Mouse (Mus musculus) lung, embryonic 14.5 days (tissue): ENCODE measurements around the gene Grn. TPM values are rescaled to one million over a fixed set of nuclear protein-coding genes. Genes with fewer than 3 reads are reported as not detected.
A peak's percentile ranks its signal among the peaks of the same experiment; 100 is the strongest.

Source experiments
- ATAC-seq: fragments of 200-750 bp; cut with Nextera tagmentation; 2 replicates; pipeline ENCODE4 v1.8.0; 2017; ENCODE audit warnings: mild to moderate bottlenecking, moderate TSS enrichment, moderate library complexity; ENCODE audit not compliant: insufficient read depth
- DNase-seq: peaks from one replicate; pipeline ENCODE4 v3.0.0-alpha.2; 2015
- H3K27ac ChIP-seq: fragments of 300-500 bp; sonication (generic); 2 replicates; pipeline ENCODE4 v1.5.1; 2014; ENCODE audit warnings: low read depth, mild to moderate bottlenecking, moderate library complexity
- H3K27me3 ChIP-seq: fragments of 300-500 bp; sonication (generic); 2 replicates; pipeline ENCODE4 v1.6.1; 2014; ENCODE audit warnings: low read length, control low read depth; ENCODE audit not compliant: insufficient read depth
- H3K36me3 ChIP-seq: fragments of 300-500 bp; sonication (generic); 2 replicates; pipeline ENCODE4 v1.6.1; 2014; ENCODE audit warnings: control low read depth; ENCODE audit not compliant: insufficient read depth
- H3K4me1 ChIP-seq: fragments of 300-500 bp; sonication (generic); 2 replicates; pipeline ENCODE4 v1.6.1; 2014; ENCODE audit warnings: antibody characterized with exemption, control low read depth; ENCODE audit not compliant: insufficient read depth
- H3K4me2 ChIP-seq: fragments of 300-500 bp; sonication (generic); 2 replicates; pipeline ENCODE4 v1.6.1; 2014; ENCODE audit warnings: mild to moderate bottlenecking
- H3K4me3 ChIP-seq: fragments of 300-500 bp; sonication (generic); 2 replicates; pipeline ENCODE4 v1.5.1; 2014; ENCODE audit warnings: low read depth, low read length
- H3K9ac ChIP-seq: fragments of 300-500 bp; sonication (generic); 2 replicates; pipeline ENCODE4 v1.6.1; 2014
- H3K9me3 ChIP-seq: fragments of 300-500 bp; sonication (generic); 2 replicates; pipeline ENCODE4 v1.6.1; 2016; ENCODE audit warnings: low read depth, low read length, control low read depth
- CTCF ChIP-seq: IDR thresholded peaks from 2 replicates; pipeline ENCODE4 v1.5.1; 2016; ENCODE audit warnings: antibody characterized with exemption, low read depth
- WGBS: fragments of 180-500 bp; shearing (Covaris S2); extraction: QIAGEN DNeasy Blood & Tissue Kit; methylation state at CpG from one replicate; pipeline ENCODE4 v1.1.7; 2014; 5-methylcytosine and 5-hydroxymethylcytosine counted together
- polyA plus RNA-seq: library from polyadenylated mRNA; unstranded; fragments of >200 nt; fragmentation: Nextera tagmentation; extraction: Ambion mirVana; gene quantifications from 2 replicates; pipeline ENCODE4 v1.2.1, GENCODE M21; 2014

Grn gene
- polyA plus RNA-seq, 1 experiment from 2014 or later, result 113 TPM

- Histone ChIP-seq H3K4me1 (no peaks in the 10 kb centered on the region), H3K4me2 (no peak overlapping the region), H3K9ac (no peak overlapping the region), H3K4me3 (no peak overlapping the region), H3K27ac (no peak overlapping the region), H3K36me3 (no peaks in the 10 kb centered on the region), H3K9me3 (no peaks in the 10 kb centered on the region), H3K27me3 (no peaks in the 10 kb centered on the region)
- TF ChIP-seq CTCF, result no peak
- 56% methylated on average over 10 of the region's 10 CpGs for WGBS
- ATAC-seq, result no peak
- DNase-seq, result no peak
These were observed 14.9 kb upstream of the Grn start for GRCm38 (mm10) chr11:102415034-102415802.

- no peaks in the 10 kb centered on the region for H3K27me3 ChIP-seq
These were observed 13.0 kb upstream of the Grn start for GRCm38 (mm10) chr11:102417160-102417559.

GRCm38 (mm10) chr11:102418887-102419286 is 11.2 kb upstream of the Grn start:
- Histone ChIP-seq H3K4me1 (no peaks in the 10 kb centered on the region), H3K4me3 (no peak overlapping the region), H3K4me2 (no peak overlapping the region), H3K36me3 (no peaks in the 10 kb centered on the region), H3K9ac (no peak overlapping the region), H3K27ac (no peak overlapping the region), H3K27me3 (no peaks in the 10 kb centered on the region), H3K9me3 (no peaks in the 10 kb centered on the region)
- no peak for TF ChIP-seq CTCF
- no peak for ATAC-seq
- DNase-seq, result no peak

More at GRCm38 (mm10) chr11:102417160-102417559, 13.0 kb upstream of the Grn start:
- H3K9ac ChIP-seq, result no peak overlapping the region; the same call in 1 of the 2 replicates
- no peak for TF ChIP-seq CTCF
- H3K27ac ChIP-seq, result no peak overlapping the region
- H3K4me1 ChIP-seq, result no peaks in the 10 kb centered on the region
- H3K36me3 ChIP-seq, result no peaks in the 10 kb centered on the region
- no peaks in the 10 kb centered on the region for H3K9me3 ChIP-seq
- 81% methylated on average over 1 of the region's 1 CpGs for WGBS
- no peak for ATAC-seq
- H3K4me3 ChIP-seq, result no peak overlapping the region
- no peak overlapping the region for H3K4me2 ChIP-seq
- no peak for DNase-seq

- no peak for TF ChIP-seq CTCF
- WGBS, result 45% methylated on average over 8 of the region's 8 CpGs
These were observed 8.6 kb upstream of the Grn start for GRCm38 (mm10) chr11:102421559-102421958.

GRCm38 (mm10) chr11:102424666-102425065 is 5.4 kb upstream of the Grn start:
- no peak overlapping the region for H3K27ac ChIP-seq
- H3K27me3 ChIP-seq, result no peaks in the 10 kb centered on the region
- no peaks in the 10 kb centered on the region for H3K36me3 ChIP-seq
- TF ChIP-seq CTCF, result no peak
- DNase-seq (no peak), ATAC-seq (no peak)
- no peak overlapping the region for H3K4me3 ChIP-seq
- H3K9me3 ChIP-seq, result no peaks in the 10 kb centered on the region
- H3K4me2 ChIP-seq, result no peak overlapping the region
- H3K4me1 ChIP-seq, result no peaks in the 10 kb centered on the region
- H3K9ac ChIP-seq, result no peak overlapping the region
- WGBS, result 71% methylated on average over 6 of the region's 6 CpGs

More at GRCm38 (mm10) chr11:102421559-102421958, 8.6 kb upstream of the Grn start:
- H3K27ac ChIP-seq, result no peak overlapping the region
- no peak overlapping the region for H3K4me3 ChIP-seq
- no peak overlapping the region for H3K9ac ChIP-seq
- H3K4me2 ChIP-seq, result no peak overlapping the region
- no peaks in the 10 kb centered on the region for H3K27me3 ChIP-seq
- DNase-seq (no peak), ATAC-seq (no peak)
- H3K9me3 ChIP-seq, result no peaks in the 10 kb centered on the region
- no peaks in the 10 kb centered on the region for H3K36me3 ChIP-seq
- no peaks in the 10 kb centered on the region for H3K4me1 ChIP-seq

- 71% methylated on average over 8 of the region's 8 CpGs for WGBS
- H3K27ac ChIP-seq, result no peak overlapping the region
- no peak for TF ChIP-seq CTCF
- DNase-seq (no peak), ATAC-seq (no peak)
- H3K9me3 ChIP-seq, result no peaks in the 10 kb centered on the region
- no peak overlapping the region for H3K9ac ChIP-seq
- no peaks in the 10 kb centered on the region for H3K27me3 ChIP-seq
- no peaks in the 10 kb centered on the region for H3K4me1 ChIP-seq
- no peak overlapping the region for H3K4me3 ChIP-seq
- H3K4me2 ChIP-seq, result no peak overlapping the region
- no peaks in the 10 kb centered on the region for H3K36me3 ChIP-seq
These were observed 4.4 kb upstream of the Grn start for GRCm38 (mm10) chr11:102425555-102426316.

- ATAC-seq, result no peak
- 0 out of 2 replicates have a peak overlapping the region, but pooled peaks have one; percentile 54 for H3K9ac ChIP-seq
- H3K9me3 ChIP-seq, result no peaks in the 10 kb centered on the region
- peaks cover 7% of the 10 kb centered on the region; the same call in 1 of the 2 replicates for H3K36me3 ChIP-seq
- H3K27me3 ChIP-seq, result no peaks in the 10 kb centered on the region
- H3K4me3 ChIP-seq, result peak overlapping the region; percentile 60; the same call in 1 of the 2 replicates
- peak overlapping the region; percentile 92; the same call in 1 of the 2 replicates for H3K4me2 ChIP-seq
- DNase-seq, result no peak
- no peak for TF ChIP-seq CTCF
- 0 out of 2 replicates have a peak, but pooled peaks cover 2% of the 10 kb centered on the region for H3K4me1 ChIP-seq
- no peak overlapping the region for H3K27ac ChIP-seq
- 61% methylated on average over 8 of the region's 8 CpGs for WGBS
These were observed 1.1 kb upstream of the Grn start for GRCm38 (mm10) chr11:102428981-102429540.
